Mouse (Mus musculus) left cerebral cortex, postnatal 10 days (tissue): Measurements from ENCODE around the gene Sipa1l2. TPM values are rescaled to one million over a fixed set of nuclear protein-coding genes. Genes with fewer than 3 reads are reported as not detected.

ENCODE experiments used
- DNase-seq, 2 experiments: peaks; one replicate each; pipeline ENCODE4 v3.0.0; 2021 to 2022; ENCODE audit warnings: low spot score in 2 of 2, mixed read lengths in 1 of 2; ENCODE audit errors: extremely low spot score in 1 of 2
- intact Hi-C: fragments of 180-260 bp; cut with DNase I; formaldehyde crosslinking; loops from one replicate; pipeline ENCODE4 v1.15.1; 2025
- total RNA-seq, 2 experiments: library from RNA; stranded (reverse); gene quantifications; 2 replicates each; pipeline ENCODE4 v1.2.3; 2021

Gene Sipa1l2
- total RNA-seq, 2 experiments from 2014 or later, result 36.6 to 38.6 TPM

DNA sequence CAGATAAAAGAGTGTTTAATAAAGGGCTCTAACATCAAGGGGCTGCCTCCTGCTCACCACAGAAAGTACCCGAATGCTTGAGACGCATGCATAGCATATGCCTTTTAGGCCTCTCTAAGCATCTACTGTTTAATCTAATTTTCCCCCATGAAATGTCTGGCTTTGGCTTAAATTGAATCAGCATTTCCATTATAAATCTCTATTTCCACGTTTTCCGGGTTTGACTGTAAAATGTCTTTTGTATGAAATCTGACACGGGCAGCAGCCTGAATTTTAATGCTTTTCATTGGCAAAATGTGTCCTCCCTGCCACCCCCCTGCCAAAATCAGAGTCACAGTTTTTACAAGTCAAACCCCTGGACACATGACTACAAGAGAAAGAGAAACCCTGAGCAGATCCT is 69.6 kb downstream of the Sipa1l2 start:
- intact Hi-C loops, result no loop called here
- no peak for DNase-seq

DNA sequence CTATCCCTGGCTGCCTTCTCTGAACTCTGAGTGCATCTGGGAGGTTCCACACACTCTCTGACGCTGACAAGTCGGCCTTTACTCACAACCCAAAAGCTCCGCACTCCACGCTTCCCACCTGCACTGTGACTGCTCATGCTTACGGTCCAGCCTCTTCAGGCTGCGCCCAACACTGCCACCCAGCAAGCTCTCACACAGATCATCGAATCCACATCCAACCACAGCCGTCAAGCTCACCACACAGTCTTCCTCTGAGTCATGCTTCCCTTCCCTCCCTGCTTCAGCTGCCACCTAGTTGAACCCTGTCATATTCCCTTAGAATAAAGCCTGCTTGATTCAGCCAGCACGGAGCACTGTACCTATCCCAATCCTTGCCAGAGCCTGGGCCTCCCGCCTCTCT is 71.1 kb downstream of the Sipa1l2 start:
- no peak for DNase-seq
- intact Hi-C loops, result no loop called here

DNA sequence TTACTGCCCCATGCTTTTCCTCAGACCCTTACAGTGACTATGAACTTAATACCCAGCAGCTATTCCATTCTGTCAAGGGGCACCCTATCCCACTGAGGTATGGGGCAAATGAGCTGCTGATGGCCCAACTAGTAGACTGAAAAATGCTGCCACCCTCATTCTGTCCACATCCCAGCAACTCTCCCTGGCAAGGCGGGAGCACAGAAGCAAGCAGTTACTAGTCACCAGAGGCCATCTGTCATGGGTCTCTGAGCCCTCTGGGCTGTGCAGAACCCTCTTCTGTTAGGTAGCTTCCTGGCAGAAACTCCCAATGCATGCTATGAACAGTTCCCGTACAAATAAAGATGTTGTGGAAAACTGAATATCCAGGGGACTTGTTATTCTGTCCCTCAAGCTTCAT is 74.1 kb downstream of the Sipa1l2 start:
- intact Hi-C loops, result no loop called here

DNA sequence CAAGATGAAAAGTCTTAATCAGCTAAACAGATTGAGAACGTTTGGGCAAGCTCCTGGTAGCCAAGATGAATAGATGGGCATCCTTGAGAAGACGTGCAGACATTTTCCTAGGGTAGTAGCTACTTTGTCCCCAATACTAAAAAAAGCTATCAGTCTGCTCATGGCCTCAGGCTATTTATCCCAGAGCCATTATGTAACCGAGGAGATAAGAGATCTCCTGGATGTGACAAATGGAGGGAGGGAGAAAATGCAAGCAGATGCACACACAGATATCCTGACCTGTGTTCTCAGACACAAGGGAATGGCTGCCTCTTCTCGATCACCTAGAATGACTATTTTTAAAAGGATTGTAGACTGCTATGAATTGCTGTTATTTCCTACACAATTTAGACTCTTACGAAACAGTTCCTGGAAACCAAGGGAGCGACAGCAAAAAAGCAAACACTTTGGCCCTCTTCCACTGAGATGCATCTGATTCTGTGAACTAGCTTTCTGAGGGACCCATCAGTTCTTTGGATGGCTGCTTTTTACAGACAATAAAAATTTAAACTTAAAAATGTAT is 76.3 kb downstream of the Sipa1l2 start:
- intact Hi-C loops, result no loop called here
- no peak for DNase-seq

More for the DNA sequence above, 74.1 kb downstream of the Sipa1l2 start:
- DNase-seq, result no peak

DNA sequence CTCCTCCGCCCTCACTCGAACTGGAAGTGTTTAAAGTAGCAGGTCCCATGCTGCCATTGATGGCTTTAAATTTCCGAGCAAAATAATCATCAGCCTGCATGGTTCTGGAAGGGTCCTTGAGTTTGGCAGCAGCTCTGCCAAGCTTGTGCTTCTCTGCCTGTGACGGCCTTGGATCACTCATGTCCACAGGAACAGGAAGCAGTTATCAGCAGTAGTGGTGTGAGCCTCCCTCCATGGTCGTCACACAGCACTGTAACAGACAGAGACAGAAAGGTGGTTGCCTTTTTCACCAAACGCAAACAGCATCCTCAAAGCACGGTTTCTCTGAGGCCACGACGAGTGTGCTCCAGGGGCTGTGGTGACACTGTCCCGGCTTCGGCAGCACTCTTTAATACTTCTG is 77.2 kb downstream of the Sipa1l2 start:
- no peak for DNase-seq
- intact Hi-C loops, result no loop called here

DNA sequence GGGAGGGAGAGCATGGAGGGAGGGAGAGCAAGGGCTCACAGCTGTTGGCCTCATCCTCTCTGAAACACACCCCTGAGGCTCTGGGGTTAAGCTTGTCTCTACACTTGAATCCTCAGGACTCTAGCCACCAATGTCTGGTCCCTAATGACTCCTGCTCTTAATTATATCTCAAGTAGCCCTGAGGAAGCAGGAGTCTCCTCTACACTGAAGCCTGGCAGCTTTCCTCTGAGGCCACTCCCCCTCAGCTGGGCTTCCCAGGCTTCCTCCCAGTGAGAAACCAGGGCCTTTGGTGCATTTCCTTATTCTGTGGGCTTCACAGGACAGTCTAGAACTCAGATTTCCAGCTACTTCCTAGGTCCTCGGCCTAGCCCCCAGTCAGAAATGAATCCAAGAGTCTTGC is 80.9 kb downstream of the Sipa1l2 start:
- peak in 1 of 2 experiments; percentile 60 for DNase-seq
- intact Hi-C loops, result no loop called here

DNA sequence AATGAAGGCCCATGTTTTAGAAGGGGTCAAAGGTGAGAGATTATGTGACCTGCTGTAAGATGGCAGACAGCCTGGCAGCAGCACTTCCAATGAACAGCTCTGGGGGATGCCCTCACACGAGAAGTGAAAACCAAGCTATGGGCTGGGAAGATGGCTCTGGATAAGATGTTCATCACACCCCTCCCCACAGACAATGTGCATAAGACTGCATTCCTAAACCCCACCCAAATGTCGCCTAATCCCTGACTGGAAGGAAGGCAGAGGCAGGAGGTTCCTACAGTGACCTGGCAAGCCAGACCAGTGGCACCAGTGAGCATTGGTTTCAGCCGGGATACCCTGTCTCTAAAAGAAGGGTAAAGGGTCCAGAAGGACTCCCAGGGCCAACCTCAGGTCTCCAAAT is 83.9 kb downstream of the Sipa1l2 start:
- no peak for DNase-seq
- intact Hi-C loops, result no loop called here

DNA sequence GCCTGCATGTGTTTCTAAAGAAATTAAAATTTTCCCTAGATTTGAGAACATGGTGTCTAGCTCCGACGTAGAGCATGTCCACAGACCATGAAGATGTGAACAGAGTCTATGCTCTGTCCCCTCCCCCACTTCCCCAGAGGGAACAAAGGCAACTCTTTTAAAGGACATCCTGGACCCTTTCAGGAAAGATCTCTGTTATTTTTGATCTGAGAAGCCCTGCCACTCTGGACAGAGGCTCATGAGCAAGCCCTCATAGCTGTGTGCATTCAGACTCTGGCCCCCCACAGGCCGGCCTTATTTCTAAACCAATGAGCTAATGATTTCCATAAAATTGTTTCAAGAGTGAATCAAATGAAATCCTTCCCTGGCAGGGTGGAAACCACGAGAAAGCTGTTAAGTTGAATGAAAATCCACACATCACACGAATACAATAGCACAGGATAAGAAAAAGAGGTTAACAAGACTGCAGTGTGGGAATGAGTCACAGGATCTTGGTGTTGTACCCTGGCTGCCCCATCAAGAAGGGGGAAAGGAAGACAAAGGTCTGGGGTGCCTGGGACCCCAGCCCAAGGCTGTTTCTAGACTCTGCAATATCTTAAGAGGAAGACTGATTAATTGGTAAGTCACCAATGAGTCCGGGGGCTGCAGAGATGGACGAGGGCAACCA is 84.9 kb downstream of the Sipa1l2 start:
- DNase-seq, result no peak
- intact Hi-C loops, result no loop called here

DNA sequence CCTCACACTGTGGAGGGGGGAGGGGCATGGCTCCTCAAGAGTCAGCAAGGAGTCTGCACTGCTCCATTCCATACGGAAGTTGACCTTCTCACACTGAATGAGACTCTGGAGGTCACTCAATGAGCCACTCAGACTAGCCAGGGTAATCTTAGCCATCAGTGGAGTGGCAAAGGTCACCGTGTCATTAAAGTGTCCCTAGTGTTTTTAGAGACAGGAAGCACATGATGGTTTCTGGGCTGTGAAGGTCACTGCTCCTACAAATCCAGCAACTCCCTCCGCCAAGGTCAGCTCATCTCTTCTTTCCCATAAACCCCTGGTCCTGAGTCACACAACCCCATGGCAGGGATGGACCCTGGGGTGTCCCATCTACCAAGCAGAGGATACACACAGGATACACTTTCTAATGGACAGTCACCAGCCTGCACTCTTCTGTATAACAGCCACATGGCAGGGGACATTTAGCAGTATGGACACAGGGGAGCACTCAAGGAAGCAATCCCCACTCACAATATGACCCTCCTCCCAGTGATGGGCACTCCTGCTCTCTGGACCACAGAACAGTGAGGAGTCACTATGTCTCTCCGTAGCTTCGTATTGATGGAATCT is 87.0 kb downstream of the Sipa1l2 start:
- intact Hi-C loops, result no loop called here
- DNase-seq, result no peak

DNA sequence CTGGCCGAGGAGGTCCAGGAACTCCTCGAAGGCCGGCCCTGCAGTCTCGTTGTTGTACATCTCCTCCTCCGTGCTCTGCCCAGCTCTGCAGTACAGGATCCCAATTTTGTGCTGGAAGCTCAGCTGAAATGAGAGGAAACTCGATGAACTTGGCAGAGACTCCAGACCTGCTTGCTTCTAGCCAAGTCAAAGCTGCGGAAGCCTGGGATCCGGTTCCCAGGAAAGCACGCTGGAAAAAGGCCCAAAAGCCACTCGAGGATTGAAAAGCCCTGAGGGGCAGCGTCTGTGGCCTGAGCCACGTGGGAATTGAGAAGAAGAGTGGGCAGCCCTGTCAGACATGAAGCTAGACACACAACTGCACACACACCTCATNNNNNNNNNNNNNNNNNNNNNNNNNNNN is 94.7 kb downstream of the Sipa1l2 start:
- intact Hi-C loops, result loop anchor here (5.0 kb wide), 1 partner anchor 92 kb away; the partner anchor contains the start of gene Sipa1l2
- peak; percentile 63 to 77 for DNase-seq

DNA sequence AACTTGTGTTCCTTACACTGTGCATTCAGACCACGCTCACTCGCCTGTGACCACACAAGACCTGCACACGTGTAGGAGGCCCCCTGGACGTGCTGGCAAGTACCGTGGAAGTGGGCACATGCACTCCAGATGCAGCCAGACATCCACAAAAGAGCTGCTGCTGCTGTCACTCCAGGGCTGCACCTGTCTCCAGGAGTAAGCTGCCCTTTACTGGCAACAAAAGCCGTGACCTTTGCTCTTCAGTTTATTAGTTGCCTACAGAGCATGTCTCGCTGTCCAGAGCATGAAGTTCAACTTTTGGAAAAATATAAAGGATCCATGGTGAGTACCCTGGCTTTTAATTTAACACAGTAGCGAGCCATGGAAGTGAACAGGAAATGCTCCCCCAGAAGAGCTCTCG is 98.2 kb downstream of the Sipa1l2 start:
- intact Hi-C loops, result no loop called here
- no peak for DNase-seq

DNA sequence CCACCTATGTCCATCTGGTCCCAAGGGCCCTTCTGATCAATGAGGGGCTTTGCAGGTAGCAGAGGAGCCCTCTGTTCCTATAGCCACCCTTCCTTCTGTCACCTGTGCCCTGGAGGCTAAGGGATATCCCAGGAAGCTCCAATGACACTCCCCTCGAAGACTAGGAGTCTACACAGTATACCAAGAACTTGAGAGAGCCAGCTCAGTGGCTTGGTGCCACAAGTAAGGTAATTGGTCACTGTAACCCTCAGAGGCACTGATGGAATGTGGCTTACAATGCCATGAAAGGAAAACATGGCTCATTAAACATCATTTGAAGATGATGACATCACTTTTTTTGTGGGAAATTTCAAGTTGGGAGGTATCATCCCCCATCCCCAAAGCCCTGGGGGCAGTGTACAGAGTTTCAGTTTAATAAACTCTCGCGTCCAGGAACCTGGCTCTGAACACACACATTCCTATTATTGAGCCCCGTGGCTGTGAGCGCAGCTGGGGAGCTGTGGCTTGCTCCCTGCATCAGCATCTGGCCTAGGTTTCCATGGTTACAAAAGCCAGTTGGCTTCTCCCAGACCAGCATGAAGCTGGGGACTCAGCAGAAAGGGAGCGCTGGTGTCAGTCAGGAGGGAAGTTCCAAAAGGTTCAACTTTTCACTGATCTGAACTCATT is 104.3 kb downstream of the Sipa1l2 start:
- no peak for DNase-seq
- intact Hi-C loops, result no loop called here

DNA sequence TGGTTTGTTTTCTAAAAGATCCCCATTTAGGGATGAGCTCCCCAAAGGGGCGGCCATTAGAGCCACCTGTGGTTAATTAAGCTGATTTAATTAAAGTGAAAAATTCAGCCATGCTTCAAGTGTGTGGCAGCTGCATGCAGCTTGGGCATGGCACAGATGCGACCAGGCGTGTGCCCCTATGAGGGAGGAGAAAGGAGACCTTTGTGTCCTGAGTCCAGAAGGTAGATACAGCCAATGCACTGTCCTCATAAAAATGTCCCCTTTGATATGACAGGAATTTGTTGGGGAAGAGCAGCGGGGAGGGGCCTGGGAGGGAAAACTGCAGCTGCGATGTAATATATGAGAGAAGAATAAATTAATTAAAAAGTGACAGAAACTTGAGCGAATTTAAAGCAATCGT is 106.7 kb downstream of the Sipa1l2 start:
- intact Hi-C loops, result no loop called here
- no peak for DNase-seq

DNA sequence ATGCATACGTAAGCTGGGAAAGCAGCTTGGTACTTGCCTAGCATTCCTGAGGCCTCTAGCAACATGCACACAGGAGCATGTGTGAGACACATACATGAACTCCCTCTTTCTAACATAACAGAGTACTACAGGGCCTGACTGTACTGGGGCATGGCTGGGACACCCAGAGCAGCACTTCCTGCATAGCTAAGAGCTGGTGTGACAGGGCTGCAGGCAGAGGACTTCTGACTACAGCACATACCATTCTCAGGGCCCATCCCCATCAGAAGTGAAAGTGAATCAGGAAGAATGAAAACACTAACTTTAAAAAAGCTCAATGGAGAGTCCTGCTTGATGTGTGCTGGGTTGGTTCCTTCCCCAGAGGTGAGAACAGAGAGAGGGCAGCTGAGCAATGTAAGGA is 108.1 kb downstream of the Sipa1l2 start:
- intact Hi-C loops, result no loop called here

DNA sequence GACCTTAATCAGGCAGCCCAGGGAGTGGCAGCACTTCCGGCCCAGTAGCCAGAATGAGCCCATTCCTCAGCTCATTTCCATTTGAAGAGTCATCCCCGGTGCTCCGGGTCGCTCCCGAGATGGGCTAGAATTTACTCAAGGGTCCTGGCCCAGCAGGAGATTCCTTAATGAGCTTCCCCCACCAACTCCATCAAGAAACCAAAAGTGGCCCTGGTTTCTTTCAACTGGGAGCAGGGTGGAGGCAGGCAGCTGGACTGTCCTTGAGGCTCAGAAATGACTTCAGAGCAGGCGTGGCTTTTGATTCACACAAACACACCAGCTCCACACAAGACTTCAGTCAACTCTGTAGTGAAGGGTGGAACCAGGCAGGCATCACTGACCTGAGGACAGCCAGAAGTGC is 109.0 kb downstream of the Sipa1l2 start:
- no peak for DNase-seq
- intact Hi-C loops, result no loop called here

More for the DNA sequence above, 108.1 kb downstream of the Sipa1l2 start:
- no peak for DNase-seq

DNA sequence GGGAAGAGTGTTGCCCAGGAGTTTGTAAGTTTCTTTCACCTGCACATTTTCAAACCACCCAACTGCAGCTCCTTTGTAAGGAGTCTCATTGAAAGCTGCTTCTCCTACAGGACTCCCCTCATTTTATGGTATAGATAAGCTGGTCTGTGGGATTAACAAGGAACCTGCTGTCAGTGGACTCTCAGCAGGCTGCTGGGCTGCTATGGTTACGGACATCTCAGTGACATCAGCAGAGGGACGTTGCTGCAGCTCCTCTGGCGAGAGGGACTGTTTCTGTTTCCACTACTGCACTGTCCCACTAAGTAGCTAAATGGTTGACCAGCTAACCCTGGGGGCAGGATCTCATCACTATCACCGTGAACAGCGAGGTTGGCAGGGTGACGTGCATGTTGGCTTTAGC is 120.6 kb downstream of the Sipa1l2 start:
- intact Hi-C loops, result no loop called here
- no peak for DNase-seq

DNA sequence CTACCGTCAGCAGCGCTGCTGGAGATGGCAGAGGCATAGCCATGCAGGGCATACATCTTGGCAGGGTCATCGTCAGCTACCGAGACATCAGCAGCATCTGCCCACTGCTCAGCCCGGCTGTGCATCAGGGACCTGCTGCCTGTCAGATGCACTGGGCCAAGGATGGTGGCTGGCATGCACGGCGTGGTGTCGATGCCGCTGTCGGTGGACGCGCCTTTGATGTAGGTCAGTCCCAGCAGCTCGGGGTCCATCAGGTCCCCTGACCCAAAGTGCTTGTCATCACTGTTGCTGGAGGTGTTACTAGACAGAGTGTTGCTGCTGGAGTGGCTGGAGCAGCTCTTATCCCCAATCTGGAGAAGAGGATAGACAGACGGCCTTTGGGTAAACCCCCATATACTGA is 122.1 kb downstream of the Sipa1l2 start:
- intact Hi-C loops, result no loop called here
- no peak for DNase-seq

DNA sequence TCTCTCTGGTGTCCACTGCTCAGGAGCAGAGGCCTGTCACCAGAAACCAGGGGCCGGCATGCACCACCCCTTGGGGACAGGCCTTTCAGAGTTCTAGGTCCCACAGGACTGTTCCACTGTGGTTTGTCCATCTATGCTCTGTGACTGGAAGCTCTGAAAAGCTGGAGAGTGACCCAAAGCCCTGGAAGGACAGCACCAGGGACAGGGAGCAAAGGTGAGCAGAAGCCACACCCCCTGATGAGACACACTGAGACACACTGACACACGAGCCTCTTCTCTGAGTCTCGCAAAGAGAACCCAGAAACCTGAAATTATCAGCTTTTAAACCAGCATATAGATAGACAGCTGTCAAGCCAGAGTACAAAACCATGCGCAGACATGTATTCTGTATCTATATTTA is 123.4 kb downstream of the Sipa1l2 start:
- intact Hi-C loops, result no loop called here
- no peak for DNase-seq

DNA sequence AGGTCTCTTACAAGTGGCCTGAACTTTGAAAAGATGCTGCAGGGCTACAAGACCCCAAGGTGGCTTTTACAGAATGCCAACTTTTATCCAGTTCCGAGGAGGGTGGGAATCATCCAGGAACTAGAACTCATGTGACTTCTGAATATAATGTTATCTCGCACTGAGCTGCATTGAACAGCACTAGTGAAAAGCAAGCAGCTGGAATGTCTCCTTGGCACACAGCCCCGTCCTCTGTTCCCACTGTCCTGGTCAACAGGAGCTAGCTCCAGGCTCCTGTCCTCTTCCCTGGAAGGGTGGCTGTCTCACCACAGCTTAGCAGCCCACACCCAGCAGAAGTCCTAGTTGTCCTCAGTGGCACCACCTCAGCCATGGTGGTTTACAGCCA is 124.4 kb downstream of the Sipa1l2 start:
- intact Hi-C loops, result no loop called here
- no peak for DNase-seq
